Mouse (Mus musculus) retina, postnatal 1 day (tissue): ENCODE results near the gene Phf11d.
"Not testable (repeated sequence)": the region's sequence is repeated elsewhere in the genome, so short reads cannot be mapped to it uniquely, and the experiment has no call there.

Experiments used
- DNase-seq: peaks from one replicate; pipeline ENCODE4 v3.0.0-alpha.2; 2012

The Phf11d gene

GRCm38 (mm10) chr14:59365244-59365644 is at the start of gene Phf11d:
TSS of gene Phf11d (minus strand) at chr14:59365470.
- no peak for DNase-seq

GRCm38 (mm10) chr14:59414979-59415378 is 49.7 kb upstream of the Phf11d start:
- DNase-seq: not testable (repeated sequence)

- no peak for DNase-seq
These were observed 31.7 kb upstream of the Phf11d start for GRCm38 (mm10) chr14:59396999-59397398.

GRCm38 (mm10) chr14:59395281-59395680 is 30.0 kb upstream of the Phf11d start, which contains the start of gene Phf11c:
TSS of gene Phf11c (minus strand) at chr14:59395381.
- DNase-seq: no peak

GRCm38 (mm10) chr14:59390181-59390580 is 24.9 kb upstream of the Phf11d start:
- DNase-seq: not testable (repeated sequence)

- DNase-seq: no peak
These were observed 24.3 kb upstream of the Phf11d start for GRCm38 (mm10) chr14:59389532-59389931.

GRCm38 (mm10) chr14:59370348-59371068 is 5.2 kb upstream of the Phf11d start:
- no peak for DNase-seq

- no peak for DNase-seq
These were observed 1.3 kb upstream of the Phf11d start for GRCm38 (mm10) chr14:59366386-59367105.

- not testable (repeated sequence) for DNase-seq
These were observed 24.1 kb downstream of the Phf11d start, which contains the start of gene Phf11b for GRCm38 (mm10) chr14:59341189-59341588. TSS of gene Phf11b (minus strand) at chr14:59341351.

GRCm38 (mm10) chr14:59339541-59339940 is 25.7 kb downstream of the Phf11d start:
- no peak for DNase-seq

GRCm38 (mm10) chr14:59336056-59336455 is 29.2 kb downstream of the Phf11d start:
- DNase-seq: not testable (repeated sequence)

GRCm38 (mm10) chr14:59330499-59330898 is 34.8 kb downstream of the Phf11d start:
- peak; percentile 39 for DNase-seq

- DNase-seq: not testable (repeated sequence)
These were observed 45.3 kb downstream of the Phf11d start for GRCm38 (mm10) chr14:59319970-59320369.

GRCm38 (mm10) chr14:59319036-59319435 is 46.2 kb downstream of the Phf11d start:
- not testable (repeated sequence) for DNase-seq
